Mouse (Mus musculus) mouse embryonic stem cell (cell line): ENCODE measurements around the gene Supt6.

Experiments
- in situ Hi-C, 2 experiments: fragments of 300-500 bp; cut with MboI; formaldehyde crosslinking; loops; 1 replicate in 1 of 2; 3 replicates in 1 of 2; pipeline ENCODE4 v1.14.3; 2019 to 2020; ENCODE audit warnings: low sequenced_read_pairs in 2 of 2, low pct_unique_long_range_greater_than_20kb in 1 of 2, mixed read lengths in 1 of 2; ENCODE audit not compliant: unreplicated experiment in 1 of 2

Gene Supt6

DNA sequence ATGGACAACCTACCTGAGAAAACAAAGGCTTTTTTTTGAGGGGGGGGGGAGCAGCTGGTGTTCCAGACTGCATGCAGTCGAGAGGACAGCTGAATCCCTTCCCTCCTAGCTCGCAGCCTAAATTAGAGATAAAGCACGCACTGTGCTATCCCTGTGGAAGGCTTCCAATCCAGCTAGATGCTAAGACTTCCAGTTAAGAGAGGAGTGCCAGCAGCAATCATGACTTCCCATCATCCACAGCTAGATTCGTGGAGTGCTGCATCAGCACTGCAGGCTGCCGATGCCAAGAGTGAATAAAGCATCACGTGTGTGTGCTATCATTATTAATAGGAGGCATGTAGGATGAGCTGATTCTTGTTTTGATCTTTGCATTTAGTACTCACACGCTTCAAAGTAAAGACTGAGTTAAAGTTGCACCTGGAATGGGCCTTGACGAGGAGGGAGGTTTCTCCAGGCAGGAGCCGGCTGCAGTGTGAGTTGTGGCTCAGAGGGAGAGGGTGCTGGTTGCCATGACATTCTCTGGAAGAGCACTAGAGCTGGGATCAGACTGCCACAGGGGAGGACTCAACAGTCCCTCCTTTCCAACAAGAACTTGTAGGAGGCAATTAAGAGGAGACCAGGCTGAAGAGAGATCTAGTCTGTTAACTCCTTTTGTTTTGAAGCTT is 5.5 kb downstream of the Supt6 start:
- in situ Hi-C loops = no loop called here

DNA sequence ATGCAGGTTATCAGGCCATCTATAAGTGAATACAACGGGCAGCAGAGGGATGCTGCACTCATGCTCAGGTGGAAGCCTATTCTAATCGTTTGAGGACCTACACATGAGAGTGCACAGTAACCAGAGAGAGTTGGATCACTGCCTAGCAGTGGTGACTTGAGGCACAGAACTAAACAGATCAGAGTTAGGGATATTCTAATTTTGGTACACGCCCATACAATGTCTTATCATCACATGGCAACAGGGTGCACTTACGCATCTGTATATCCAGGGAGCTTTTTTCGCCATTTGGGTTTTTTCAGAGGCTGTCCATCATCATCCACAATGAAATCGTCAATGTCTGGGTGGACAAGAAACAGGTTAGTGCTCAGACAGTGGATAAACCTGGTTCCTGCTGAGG is 14.3 kb downstream of the Supt6 start:
- in situ Hi-C loops = no loop called here

DNA sequence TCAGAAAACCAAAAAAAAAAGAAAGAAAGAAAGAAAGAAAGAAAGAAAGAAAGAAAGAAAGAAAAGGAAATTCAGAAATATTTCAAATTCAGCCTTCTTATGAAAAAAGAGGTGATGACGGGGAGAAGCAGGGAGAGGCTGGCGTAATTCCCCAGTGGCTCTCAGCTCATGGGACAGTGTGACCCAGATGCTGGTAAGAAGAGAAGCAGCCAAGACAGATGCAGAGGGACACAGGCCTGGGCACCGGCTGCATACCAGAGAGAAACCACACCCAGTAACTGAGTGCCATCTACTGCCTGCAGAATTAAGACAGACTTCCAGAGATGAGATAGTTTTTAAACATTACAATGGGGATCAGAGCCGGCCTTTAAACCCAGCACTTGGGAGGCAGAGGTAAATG is 22.2 kb downstream of the Supt6 start:
- in situ Hi-C loops = loop anchor here in 1 of 2 experiments (5.0 kb wide), 1 partner anchor 59 kb away; no protein-coding TSS in a partner anchor

DNA sequence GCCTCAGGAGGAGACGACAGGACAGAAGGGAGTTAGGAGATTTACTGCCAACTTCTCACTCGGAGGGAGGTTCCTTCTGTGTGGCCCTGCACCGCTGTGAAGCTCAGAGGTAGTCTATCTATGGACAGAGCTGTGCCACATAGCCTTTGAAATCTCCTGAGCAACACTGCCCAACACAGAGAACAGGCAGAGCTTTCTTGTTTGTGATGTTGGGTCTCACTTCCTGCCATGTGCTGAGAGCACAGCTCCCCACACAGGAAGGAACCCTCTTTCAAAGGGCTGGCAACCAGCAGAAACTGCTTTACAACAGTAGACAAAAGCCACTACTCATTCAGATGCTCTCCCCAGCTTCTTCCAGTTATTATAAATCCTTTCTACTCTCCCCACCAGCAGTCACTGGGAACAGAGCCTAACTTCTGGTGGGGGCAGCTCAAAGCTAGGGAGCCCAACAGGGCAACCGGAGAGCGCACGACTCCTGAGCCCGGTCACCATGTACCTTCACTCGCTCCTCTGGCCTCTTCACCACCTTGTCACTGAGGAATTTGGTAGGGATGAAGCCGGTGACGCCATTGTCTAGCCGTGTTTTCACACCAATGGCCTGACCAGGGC is 30.0 kb downstream of the Supt6 start:
- in situ Hi-C loops = loop anchor here in 1 of 2 experiments (5.0 kb wide), 1 partner anchor 66 kb away; no protein-coding TSS in a partner anchor

DNA sequence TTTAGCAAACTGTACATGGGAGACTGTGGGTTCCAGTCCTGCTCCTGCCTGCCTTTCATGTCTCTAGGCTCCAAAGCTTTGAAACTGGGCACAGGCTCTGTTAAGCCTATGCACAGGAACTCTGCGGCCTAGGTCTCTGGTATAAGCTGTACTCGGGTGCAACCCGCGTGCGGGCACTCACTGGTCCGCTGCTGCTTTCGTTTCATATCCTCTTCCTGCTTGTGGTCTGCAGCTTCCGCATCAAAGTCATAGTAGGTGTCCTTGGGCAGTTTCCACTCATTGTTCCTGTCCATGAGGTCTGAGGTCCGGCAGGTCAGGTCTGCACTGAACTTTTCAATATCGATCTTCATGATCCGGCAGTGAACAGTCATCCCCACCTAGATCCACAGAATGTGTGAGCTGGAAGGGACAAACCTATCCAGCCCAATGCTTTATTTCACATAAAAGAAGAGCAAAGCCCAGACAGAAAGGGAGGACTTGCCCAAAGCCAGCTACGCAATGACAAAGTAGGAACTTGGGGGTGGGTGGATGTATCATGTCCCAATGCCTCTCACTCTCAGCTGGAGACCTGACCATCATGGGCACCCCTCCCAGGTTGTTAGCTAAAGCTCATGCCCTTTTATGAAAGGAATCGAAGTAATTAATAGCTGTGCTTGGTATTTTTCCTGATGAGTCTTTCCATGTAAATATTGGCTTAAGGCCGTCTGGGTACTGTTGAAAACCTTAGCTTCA is 32.5 kb downstream of the Supt6 start:
- in situ Hi-C loops = no loop called here

DNA sequence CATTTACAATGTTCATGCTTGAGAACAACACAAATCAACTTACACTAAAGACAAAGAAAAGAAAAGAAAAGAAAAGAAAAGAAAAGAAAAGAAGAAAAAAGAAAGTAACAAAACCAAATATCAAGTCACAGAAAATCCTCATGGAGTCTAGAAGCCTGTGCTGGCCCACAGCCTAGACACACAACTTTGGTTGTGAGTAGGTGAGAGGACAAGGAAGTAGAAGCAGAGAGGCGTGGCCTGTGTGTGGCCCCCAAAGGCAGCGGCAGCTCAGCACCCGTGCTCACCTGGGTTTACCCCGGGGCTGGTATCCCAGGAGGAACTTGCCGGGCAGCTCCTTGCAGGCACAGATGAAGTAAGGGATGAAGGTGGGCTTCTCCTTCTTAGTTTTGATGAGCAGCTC is 34.3 kb downstream of the Supt6 start:
- in situ Hi-C loops = no loop called here

DNA sequence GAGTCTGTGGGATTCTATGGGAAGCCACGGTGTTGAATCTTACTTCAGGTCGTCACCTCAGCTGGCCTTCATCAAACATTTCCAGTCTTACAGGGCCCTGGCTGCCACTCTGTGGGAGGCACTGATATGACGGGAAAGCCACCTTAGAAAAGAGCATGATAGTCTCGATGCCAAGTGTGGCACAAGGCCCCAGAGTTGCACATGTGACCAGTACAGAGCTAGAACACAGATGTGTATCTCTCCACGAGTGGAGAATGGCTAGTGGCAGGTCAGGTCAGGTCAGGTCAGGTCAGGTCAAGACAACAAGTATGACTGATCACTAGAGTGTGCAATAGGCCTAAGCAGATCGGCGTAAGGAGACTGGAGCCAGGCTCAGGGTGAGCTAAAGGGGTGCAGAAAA is 35.2 kb downstream of the Supt6 start:
- in situ Hi-C loops = no loop called here

DNA sequence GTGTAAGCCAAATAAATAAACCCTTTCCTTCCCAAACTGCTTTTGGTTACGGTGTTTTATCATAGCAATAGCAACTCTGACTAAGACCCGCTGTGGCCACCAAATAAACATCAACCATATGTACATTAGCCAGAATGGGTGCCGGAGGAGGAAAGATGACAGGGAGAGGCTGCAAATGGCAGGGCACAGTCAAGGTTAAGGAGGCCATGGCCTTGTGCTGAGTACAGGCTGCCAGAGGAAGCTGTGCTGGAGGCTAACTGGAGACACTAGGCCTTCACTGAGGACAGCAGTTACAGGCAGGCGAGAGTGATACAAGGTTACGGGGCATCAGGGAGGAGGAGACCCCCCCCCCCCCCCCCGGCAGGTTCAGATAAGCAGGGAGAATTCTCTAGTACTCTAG is 35.9 kb downstream of the Supt6 start:
- in situ Hi-C loops = no loop called here

DNA sequence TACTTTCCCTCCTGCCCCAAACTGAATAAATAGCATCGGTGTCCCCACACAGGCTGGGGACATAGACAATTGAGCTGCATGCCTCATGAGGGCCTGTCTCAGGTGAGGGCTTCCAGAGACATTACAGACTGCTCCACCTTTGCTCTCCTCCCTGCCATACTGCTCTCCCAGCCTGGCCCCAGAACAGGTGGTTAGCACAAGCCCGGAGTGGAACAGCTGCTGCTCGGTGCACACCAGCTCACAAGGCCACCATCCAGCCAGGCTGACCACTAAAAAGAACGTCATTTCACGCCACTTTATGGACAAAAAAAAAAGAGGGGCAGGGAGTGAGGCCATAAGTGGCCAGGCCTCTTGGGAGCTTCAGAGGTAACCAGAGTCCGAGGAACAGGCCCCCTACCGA is 38.6 kb downstream of the Supt6 start:
- in situ Hi-C loops = no loop called here

DNA sequence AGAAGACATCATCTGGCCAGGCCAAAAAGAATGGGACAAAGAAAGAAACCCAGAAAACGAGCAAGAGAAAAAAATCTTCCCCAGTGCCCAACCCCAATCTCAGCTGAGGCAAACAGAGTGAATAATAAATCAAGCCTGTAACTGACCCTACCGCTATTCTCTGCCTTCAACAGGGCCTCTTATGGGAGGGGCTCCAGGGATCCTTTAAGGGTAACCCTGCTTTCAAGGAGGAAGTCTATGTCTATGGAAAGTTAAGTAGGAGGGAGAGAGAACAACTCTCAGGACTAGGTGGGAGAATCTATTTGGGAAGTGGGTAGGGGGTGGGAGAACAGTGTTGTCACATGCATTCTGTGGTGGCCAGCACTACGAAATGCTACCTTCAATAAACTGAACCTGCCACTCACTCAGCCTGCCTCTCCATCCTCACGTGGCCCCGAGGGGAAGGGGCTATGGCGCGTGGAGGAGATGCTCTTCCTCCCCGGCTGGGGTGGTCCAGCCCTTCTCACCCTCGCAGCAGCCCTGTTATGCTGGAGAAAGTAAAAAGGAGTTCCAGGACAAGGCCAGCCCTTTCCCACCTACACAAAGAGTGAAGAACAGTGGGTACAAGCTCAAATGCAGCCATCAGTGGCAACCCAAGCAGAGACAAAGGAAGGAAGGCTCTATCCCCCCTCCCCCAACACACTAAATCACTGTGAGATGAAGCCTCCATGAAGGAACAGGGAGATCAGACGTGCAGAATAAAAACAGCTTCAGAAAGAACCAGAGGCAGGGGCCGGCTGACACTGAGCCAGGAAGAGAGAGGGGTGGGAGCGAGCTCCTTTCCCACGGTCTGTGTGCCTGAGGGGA is 40.2 kb downstream of the Supt6 start:
- in situ Hi-C loops = no loop called here

DNA sequence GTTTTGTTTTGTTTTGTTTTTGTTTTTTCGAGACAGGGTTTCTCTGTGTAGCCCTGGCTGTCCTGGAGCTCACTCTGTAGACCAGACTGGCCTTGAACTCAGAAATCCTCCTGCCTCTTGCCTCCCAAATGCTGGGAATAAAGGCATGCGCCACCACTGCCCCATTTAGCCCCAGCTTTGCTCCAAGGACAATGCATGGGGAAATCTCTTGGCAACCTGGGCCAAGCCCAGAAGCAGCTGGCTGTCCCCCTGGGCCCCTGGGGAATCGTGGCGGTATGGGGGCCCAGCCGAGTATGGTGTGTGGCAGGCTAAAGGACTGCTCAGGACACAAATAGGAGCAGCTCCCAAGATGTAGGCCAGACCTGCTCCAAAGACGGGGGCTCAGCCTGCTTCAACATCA is 41.5 kb downstream of the Supt6 start:
- in situ Hi-C loops = no loop called here

DNA sequence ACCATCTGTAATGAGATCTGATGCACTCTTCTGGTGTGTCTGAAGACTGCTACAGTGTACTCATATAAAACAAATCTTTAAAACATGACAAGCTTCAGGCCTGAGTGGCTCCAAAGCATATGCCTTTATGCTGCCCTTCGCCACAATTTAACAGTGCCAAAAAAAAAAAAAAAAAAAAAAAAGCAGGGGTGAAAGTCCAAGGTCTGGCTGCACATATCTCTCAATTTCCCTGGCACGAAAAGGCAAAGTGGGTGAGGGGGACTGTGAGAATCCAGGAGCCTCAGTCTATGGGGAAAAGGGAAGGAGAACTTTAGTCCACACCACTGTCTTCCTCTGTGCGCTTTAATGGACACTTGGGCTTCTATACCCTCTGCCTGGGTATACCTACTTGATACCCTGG is 43.4 kb downstream of the Supt6 start:
- in situ Hi-C loops = no loop called here

DNA sequence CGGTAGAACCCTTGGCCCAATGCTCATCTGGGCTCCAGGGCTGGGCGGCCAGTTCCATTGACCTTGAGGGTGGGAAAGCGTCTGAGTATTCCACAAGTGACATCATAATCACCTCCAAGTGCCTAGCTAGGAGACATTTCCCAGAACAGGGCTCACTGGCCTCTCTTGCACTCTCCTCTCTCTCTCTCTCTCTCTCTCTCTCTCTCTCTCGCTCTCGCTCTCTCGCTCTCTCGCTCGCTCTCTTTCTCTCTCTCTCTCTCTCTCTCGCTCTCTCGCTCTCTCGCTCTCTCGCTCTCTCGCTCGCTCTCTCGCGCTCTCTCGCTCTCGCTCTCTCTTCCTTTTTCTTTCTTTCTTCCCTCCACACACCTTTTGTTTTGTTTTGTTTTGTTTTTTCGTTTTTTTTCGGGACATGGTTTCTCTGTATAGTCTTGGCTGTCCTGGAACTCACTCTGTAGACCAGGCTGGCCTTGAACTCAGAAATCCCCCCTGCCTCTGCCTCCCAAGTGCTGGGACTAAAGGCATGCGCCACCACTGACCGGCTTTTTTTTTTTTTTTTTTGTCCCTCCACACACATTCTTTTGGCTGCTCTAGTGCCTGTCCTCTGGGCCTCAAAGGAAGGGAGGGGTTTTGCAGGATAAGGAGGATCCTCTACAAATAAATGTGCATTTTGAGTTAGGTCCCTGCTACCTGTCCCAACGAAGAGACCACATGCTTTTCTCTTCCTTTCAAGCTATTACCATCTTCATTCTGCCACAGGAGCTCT is 50.5 kb downstream of the Supt6 start:
- in situ Hi-C loops = no loop called here

DNA sequence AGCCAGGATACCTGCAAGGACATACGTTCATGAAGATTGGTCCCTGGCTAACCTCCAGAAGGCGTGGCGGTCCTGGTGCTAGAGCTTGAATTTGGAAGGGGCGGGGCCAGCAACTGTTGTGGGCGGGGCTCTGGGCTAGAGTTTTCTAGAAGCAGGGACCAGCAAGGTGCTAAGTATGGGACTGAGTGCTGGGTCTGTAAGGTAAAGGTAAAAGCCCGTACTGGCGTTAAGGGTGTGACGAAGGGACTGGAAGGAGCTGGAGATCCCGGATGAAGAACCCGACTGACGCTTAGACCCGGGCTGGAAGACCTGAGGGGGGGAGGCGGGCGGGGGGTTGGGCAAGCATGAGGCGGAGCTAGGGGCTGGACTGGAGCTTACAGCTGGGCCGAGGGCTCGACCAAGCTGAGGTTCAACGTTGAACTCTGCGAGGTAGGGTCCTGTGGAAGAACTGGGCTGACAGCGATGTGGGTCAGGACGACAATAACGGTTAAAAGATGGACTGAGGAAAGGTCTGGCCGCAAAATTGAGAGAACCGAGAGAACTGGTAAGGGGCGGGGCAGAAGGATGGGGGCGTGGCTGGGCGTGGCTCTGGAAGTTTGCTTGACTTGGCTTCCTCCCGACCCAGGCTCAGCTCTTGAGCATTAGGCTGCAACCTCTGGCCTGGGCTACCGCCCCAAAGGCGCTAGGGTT is 51.2 kb downstream of the Supt6 start:
- in situ Hi-C loops = no loop called here

DNA sequence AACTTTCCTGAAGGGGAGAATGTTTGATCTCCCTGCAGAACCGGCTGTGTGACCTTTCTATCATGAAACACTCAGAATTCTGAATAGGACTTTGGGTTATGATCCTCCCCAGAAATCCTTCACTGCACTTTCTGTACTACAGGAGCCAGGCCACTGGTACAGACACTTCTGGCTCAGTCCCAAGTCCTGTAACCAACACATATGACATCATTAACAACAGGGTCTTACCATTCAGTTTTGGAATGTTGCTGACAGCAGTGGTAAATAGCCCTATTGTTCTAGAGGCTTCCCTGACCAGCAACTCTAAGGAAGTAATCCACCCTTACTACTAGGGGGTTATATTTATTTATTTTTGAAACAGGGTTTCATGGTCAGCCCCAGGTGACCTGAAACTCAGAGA is 52.7 kb downstream of the Supt6 start, which contains the start of gene Proca1:
TSS of gene Proca1 (plus strand) at position 280 of the 400 bp plus-strand sequence.
- in situ Hi-C loops = no loop called here

DNA sequence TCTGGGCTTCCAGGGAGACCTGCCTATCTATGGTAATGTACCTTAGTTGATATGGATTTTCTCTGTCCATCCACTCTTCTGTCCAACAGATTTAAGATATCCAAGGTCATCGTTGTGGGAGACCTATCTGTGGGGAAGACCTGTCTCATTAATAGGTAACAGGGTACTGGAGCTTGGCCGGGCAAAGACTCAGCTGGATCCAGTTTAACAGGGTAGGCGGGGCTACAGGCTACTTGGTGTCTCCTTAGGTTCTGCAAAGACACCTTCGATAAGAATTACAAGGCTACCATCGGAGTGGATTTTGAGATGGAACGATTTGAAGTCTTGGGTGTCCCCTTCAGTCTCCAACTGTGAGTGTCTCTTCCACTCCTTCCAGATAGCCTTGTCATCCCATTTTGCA is 55.7 kb downstream of the Supt6 start:
- in situ Hi-C loops = no loop called here

DNA sequence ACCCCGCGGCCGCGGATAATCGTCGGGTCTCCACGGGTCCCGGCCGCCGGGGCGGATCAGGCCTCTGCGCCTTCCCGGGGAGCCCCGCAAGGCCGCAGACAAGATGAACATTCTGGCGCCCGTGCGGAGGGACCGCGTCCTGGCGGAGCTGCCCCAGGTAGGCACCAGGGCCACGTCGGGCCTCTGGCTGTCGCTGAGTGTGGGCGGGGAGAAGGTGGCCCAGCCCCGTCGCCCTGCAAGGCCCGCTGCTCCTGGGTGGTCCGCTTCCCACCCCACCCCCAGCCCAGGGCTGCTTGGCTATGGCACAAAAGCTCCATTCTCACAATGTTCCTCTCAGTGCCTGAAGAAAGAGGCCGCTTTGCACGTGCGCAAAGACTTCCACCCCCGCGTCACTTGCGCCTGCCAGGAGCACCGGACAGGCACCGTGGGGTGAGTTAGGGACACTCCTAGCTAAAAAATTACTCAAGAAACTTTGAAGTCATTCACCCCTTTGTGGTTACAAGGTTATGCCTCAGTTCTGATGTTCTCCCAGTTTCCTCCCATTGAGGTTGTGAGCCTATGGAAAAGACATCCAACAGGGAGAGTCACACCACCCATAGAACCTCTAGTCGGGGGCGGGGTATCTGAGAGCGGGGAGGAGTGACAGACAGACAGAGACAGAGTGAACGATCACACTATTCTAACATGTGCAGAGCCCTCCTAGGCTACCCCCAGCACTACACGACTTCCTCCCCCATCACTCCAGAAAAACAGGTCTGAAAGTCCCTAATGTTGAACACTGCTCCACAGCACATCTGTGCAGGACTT is 56.4 kb downstream of the Supt6 start:
- in situ Hi-C loops = no loop called here
